Mouse (Mus musculus) urinary bladder, postnatal 14 days (tissue): ENCODE measurements around the gene Sept9.

ENCODE experiments used
- DNase-seq: peaks from one replicate; pipeline ENCODE4 v3.0.0; 2021; ENCODE audit warnings: low spot score

Sept9 gene

GRCm38 (mm10) chr11:117265981-117266905 lies 66.8 kb downstream of the Sept9 start:
- DNase-seq = peak; percentile 84

- no peak for DNase-seq
Measured at GRCm38 (mm10) chr11:117266906-117267721, 67.7 kb downstream of the Sept9 start.

- DNase-seq = no peak
Measured at GRCm38 (mm10) chr11:117267828-117268227, 68.4 kb downstream of the Sept9 start.

GRCm38 (mm10) chr11:117268304-117268956 lies 69.0 kb downstream of the Sept9 start:
- no peak for DNase-seq

GRCm38 (mm10) chr11:117269053-117269702 lies 69.7 kb downstream of the Sept9 start:
- no peak for DNase-seq

- no peak for DNase-seq
Measured at GRCm38 (mm10) chr11:117269946-117270345, 70.5 kb downstream of the Sept9 start.

GRCm38 (mm10) chr11:117274973-117275372 lies 75.5 kb downstream of the Sept9 start:
- no peak for DNase-seq

- peak; percentile 55 for DNase-seq
Measured at GRCm38 (mm10) chr11:117275999-117276398, 76.5 kb downstream of the Sept9 start.

GRCm38 (mm10) chr11:117276946-117277345 lies 77.5 kb downstream of the Sept9 start:
- DNase-seq = no peak

- DNase-seq = no peak
Measured at GRCm38 (mm10) chr11:117278113-117278512, 78.7 kb downstream of the Sept9 start.

GRCm38 (mm10) chr11:117278514-117278913 lies 79.1 kb downstream of the Sept9 start:
- DNase-seq = no peak

GRCm38 (mm10) chr11:117279993-117280392 lies 80.5 kb downstream of the Sept9 start:
- DNase-seq = no peak

- DNase-seq = no peak
Measured at GRCm38 (mm10) chr11:117283048-117283888, 83.8 kb downstream of the Sept9 start.

GRCm38 (mm10) chr11:117283889-117284450 lies 84.5 kb downstream of the Sept9 start:
- DNase-seq = no peak

- no peak for DNase-seq
Measured at GRCm38 (mm10) chr11:117284721-117285605, 85.5 kb downstream of the Sept9 start.

- DNase-seq = no peak
Measured at GRCm38 (mm10) chr11:117285606-117285931, 86.1 kb downstream of the Sept9 start.

GRCm38 (mm10) chr11:117287792-117288191 lies 88.3 kb downstream of the Sept9 start:
- DNase-seq = no peak

GRCm38 (mm10) chr11:117288765-117289164 lies 89.3 kb downstream of the Sept9 start:
- DNase-seq = no peak

GRCm38 (mm10) chr11:117291271-117292059 lies 92.0 kb downstream of the Sept9 start:
- no peak for DNase-seq
